8 mouse cellular contexts compared by ENCODE assay signal in the genomic region with DNA sequence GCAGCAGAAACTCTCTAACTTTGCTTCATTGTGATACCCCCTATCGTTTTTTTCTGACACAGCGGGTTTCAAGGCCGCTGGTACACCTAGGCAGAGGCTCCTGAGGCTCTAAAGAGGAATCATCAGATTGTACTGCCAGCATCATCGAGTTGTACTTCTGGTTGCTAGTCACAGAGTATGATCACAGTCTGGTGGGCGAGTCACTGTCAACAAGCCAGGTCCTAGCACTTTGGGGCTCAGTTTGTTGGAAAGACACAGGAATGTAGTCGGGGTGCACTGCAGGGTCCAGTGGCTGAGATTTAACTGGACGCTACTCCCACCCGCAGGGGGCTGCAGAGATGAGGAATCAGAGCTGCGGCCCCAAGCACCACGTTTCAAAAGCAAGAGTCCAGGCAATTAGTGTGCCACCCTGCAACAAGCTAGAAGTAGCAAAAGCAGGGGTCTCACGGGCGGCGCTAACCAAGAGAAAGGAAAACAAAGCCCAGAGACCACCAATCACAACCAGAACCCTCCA. TPM values are rescaled to one million over a fixed set of nuclear protein-coding genes. Genes with fewer than 3 reads are reported as not detected.
DNase-seq lines count a peak whose midpoint lies in the region; ATAC-seq and TF ChIP-seq lines count a peak whose summit lies in the region.

No protein-coding gene starts in this region.

- H3K9ac ChIP-seq in heart, embryonic 11.5 days (ENCODE audit: low read depth, low read length), result peak overlapping the region; percentile 70
- peak overlapping the region; percentile 77 for H3K9ac ChIP-seq in ES-E14 (ENCODE audit: insufficient read depth, low read depth, low read length, poor library complexity, severe bottlenecking)
- peak overlapping the region; percentile 57 for H3K9ac ChIP-seq in forebrain, embryonic 15.5 days (replicated peaks)
- H3K9ac ChIP-seq in limb, embryonic 12.5 days (replicated peaks), result peak overlapping the region; percentile 51
- peak overlapping the region; percentile 74 for H3K9ac ChIP-seq in stomach, embryonic 16.5 days (ENCODE audit: low read length)

- no peak overlapping the region for H3K27ac ChIP-seq in heart, embryonic 11.5 days (ENCODE audit: low read depth, low read length)
- H3K27ac ChIP-seq in ES-E14 (ENCODE audit: insufficient read depth, low read depth, low read length, poor library complexity, severe bottlenecking), result no peak overlapping the region; the same call in 1 of the 2 replicates
- peak overlapping the region; percentile 76; the same call in 1 of the 2 replicates for H3K27ac ChIP-seq in forebrain, embryonic 15.5 days (replicated peaks)
- peak overlapping the region; percentile 73; the same call in 1 of the 2 replicates for H3K27ac ChIP-seq in limb, embryonic 12.5 days
- no peak overlapping the region for H3K27ac ChIP-seq in stomach, embryonic 16.5 days (ENCODE audit: low read length)

- WGBS in heart, embryonic 11.5 days (ENCODE audit: insufficient replicate concordance), result 12% methylated on average over 13 of the region's 13 CpGs
- 17% methylated on average over 13 of the region's 13 CpGs for WGBS in forebrain, embryonic 15.5 days
- WGBS in limb, embryonic 12.5 days, result 17% methylated on average over 13 of the region's 13 CpGs
- WGBS in stomach, embryonic 16.5 days, result 12% methylated on average over 13 of the region's 13 CpGs

- peak overlapping the region; percentile 60 for H3K4me3 ChIP-seq in heart, embryonic 11.5 days (ENCODE audit: low read depth, low read length)
- H3K4me3 ChIP-seq in ES-E14 (ENCODE audit: insufficient read depth in 1 of 2, low read depth in 1 of 2, low read length in 2 of 2, poor library complexity in 1 of 2, severe bottlenecking in 1 of 2), result peak overlapping the region; percentile 86 to 92
- H3K4me3 ChIP-seq in forebrain, embryonic 15.5 days, result peak overlapping the region; percentile 56
- peak overlapping the region; percentile 49 for H3K4me3 ChIP-seq in limb, embryonic 12.5 days (replicated peaks)
- peak overlapping the region; percentile 63 for H3K4me3 ChIP-seq in stomach, embryonic 16.5 days (replicated peaks; ENCODE audit: low read length)

- H3K27me3 ChIP-seq in heart, embryonic 11.5 days (ENCODE audit: control insufficient read depth, insufficient read depth, low read length), result no peaks in the 10 kb centered on the region
- H3K27me3 ChIP-seq in forebrain, embryonic 15.5 days, result no peaks in the 10 kb centered on the region
- H3K27me3 ChIP-seq in limb, embryonic 12.5 days, result no peaks in the 10 kb centered on the region
- H3K27me3 ChIP-seq in stomach, embryonic 16.5 days (ENCODE audit: control insufficient read depth, insufficient read depth, low read length), result no peaks in the 10 kb centered on the region

- H3K36me3 ChIP-seq in heart, embryonic 11.5 days (ENCODE audit: control insufficient read depth, insufficient read depth, low read length), result no peaks in the 10 kb centered on the region
- H3K36me3 ChIP-seq in ES-E14 (ENCODE audit: control insufficient read depth, insufficient read depth, low read length, poor library complexity, severe bottlenecking), result no peaks in the 10 kb centered on the region
- H3K36me3 ChIP-seq in forebrain, embryonic 15.5 days, result no peaks in the 10 kb centered on the region
- H3K36me3 ChIP-seq in limb, embryonic 12.5 days, result no peaks in the 10 kb centered on the region
- no peaks in the 10 kb centered on the region for H3K36me3 ChIP-seq in stomach, embryonic 16.5 days (ENCODE audit: control insufficient read depth, insufficient read depth, low read length)

- peak overlapping the region; percentile 74 for H3K4me2 ChIP-seq in heart, embryonic 11.5 days
- peak overlapping the region; percentile 54 for H3K4me2 ChIP-seq in forebrain, embryonic 15.5 days (replicated peaks)
- H3K4me2 ChIP-seq in limb, embryonic 12.5 days, result peak overlapping the region; percentile 58
- H3K4me2 ChIP-seq in stomach, embryonic 16.5 days (ENCODE audit: low read depth, low read length), result peak overlapping the region; percentile 64

- no peak for DNase-seq in heart, postnatal 4 days
- DNase-seq in ES-E14 (ENCODE audit: low read depth, low spot score), result no peak
- DNase-seq in thymus, adult 18-20 months, result no peak
- DNase-seq in T-cell, adult 2 months (ENCODE audit: low spot score), result no peak

- in situ Hi-C loops in ES-E14 (cut with MboI; ENCODE audit: low sequenced_read_pairs in 2 of 2, unreplicated experiment in 2 of 2), result no loop called here

- H3K9me3 ChIP-seq in heart, embryonic 11.5 days (replicated peaks; ENCODE audit: control insufficient read depth, low read length), result no peaks in the 10 kb centered on the region
- H3K9me3 ChIP-seq in ES-E14 (ENCODE audit: control insufficient read depth, insufficient read depth, low read depth, low read length), result no peaks in the 10 kb centered on the region
- H3K9me3 ChIP-seq in forebrain, embryonic 15.5 days, result no peaks in the 10 kb centered on the region
- H3K9me3 ChIP-seq in limb, embryonic 12.5 days, result 0 out of 2 replicates have a peak, but pooled peaks cover 4% of the 10 kb centered on the region
- no peaks in the 10 kb centered on the region for H3K9me3 ChIP-seq in stomach, embryonic 16.5 days (replicated peaks; ENCODE audit: control insufficient read depth, low read length)

- H3K4me1 ChIP-seq in heart, embryonic 11.5 days (ENCODE audit: control insufficient read depth, insufficient read depth, low read length), result no peaks in the 10 kb centered on the region
- H3K4me1 ChIP-seq in ES-E14 (ENCODE audit: control insufficient read depth in 2 of 2, insufficient read depth in 2 of 2, low read length in 2 of 2, poor library complexity in 1 of 2), result peaks cover 0 to 2% of the 10 kb centered on the region in 2 experiments; a peak in 1 of 4 replicates
- H3K4me1 ChIP-seq in forebrain, embryonic 15.5 days, result 0 out of 2 replicates have a peak, but pooled peaks cover 6% of the 10 kb centered on the region
- H3K4me1 ChIP-seq in limb, embryonic 12.5 days (replicated peaks), result no peaks in the 10 kb centered on the region
- no peaks in the 10 kb centered on the region for H3K4me1 ChIP-seq in stomach, embryonic 16.5 days (ENCODE audit: control insufficient read depth, insufficient read depth, low read length)

- ATAC-seq in heart, embryonic 11.5 days (replicated peaks; ENCODE audit: insufficient number of reproducible peaks, low FRiP score, low TSS enrichment), result peak; percentile 7; the same call in 1 of the 2 replicates
- ATAC-seq in forebrain, embryonic 15.5 days (replicated peaks), result no peak
- ATAC-seq in limb, embryonic 12.5 days (ENCODE audit: insufficient number of reproducible peaks, insufficient read depth, low FRiP score, low TSS enrichment, low read depth), result no peak
- peak; percentile 34; the same call in 1 of the 2 replicates for ATAC-seq in stomach, embryonic 16.5 days (ENCODE audit: insufficient read depth, low FRiP score)

TF ChIP-seq in ES-E14, 5 proteins besides CTCF, POLR2A, EP300 and RAD21:
- TF ChIP-seq ZC3H11A (IDR thresholded peaks at IDR 0.05; ENCODE audit: borderline replicate concordance, low read depth, low read length), result no peak
- no peak for TF ChIP-seq HCFC1 (IDR thresholded peaks at IDR 0.05; ENCODE audit: borderline replicate concordance, insufficient read depth, low read length)
- TF ChIP-seq ZNF384 (IDR thresholded peaks at IDR 0.05; ENCODE audit: low read depth, low read length), result no peak
- no peak for TF ChIP-seq CHD2 (IDR thresholded peaks at IDR 0.05; ENCODE audit: low read depth, low read length)
- TF ChIP-seq MAFK (IDR thresholded peaks at IDR 0.05; ENCODE audit: insufficient read depth, low read depth, low read length), result no peak

RNA-seq across cellular contexts. Expression of a gene that starts 1.1 kb away (rescaled TPM):
- 24.4 and 37.4 TPM in 2 replicates for polyA plus RNA-seq in heart, embryonic 11.5 days (2014; fragmentation: Nextera tagmentation; extraction: Ambion mirVana)
- total RNA-seq in heart, postnatal 4 days (2021), result 10 to 100 TPM; 21.0 to 23.8 TPM
- total RNA-seq in ES-E14 (2012; rRNA removed), result 85.5 and 85.8 TPM in 2 replicates
- 21.7 and 24.0 TPM in 2 replicates for polyA plus RNA-seq in forebrain, embryonic 15.5 days (2015; fragmentation: Nextera tagmentation; extraction: Ambion mirVana)
- 23.3 and 28.2 TPM in 2 replicates for polyA plus RNA-seq in limb, embryonic 12.5 days (2016; fragmentation: Nextera tagmentation; extraction: Ambion mirVana)
- 53.3 and 67.0 TPM in 2 replicates for polyA plus RNA-seq in stomach, embryonic 16.5 days (2015; fragmentation: Nextera tagmentation; extraction: Ambion mirVana)

RNA-seq across cellular contexts. Expression of a gene that starts 14.1 kb away (rescaled TPM):
- polyA plus RNA-seq in heart, embryonic 11.5 days (2014; fragmentation: Nextera tagmentation; extraction: Ambion mirVana), result 5.2 and 5.9 TPM in 2 replicates
- 1 to 10 TPM; 2.0 to 2.7 TPM for total RNA-seq in heart, postnatal 4 days (2021)
- 59.0 and 96.5 TPM in 2 replicates for total RNA-seq in ES-E14 (2012; rRNA removed)
- 39.5 and 43.5 TPM in 2 replicates for polyA plus RNA-seq in forebrain, embryonic 15.5 days (2015; fragmentation: Nextera tagmentation; extraction: Ambion mirVana)
- 11.4 and 13.2 TPM in 2 replicates for polyA plus RNA-seq in limb, embryonic 12.5 days (2016; fragmentation: Nextera tagmentation; extraction: Ambion mirVana)
- 13.8 and 15.9 TPM in 2 replicates for polyA plus RNA-seq in stomach, embryonic 16.5 days (2015; fragmentation: Nextera tagmentation; extraction: Ambion mirVana)

RNA-seq across cellular contexts. Expression of a gene that starts 16.2 kb away (rescaled TPM):
- 10.4 and 12.1 TPM in 2 replicates for polyA plus RNA-seq in heart, embryonic 11.5 days (2014; fragmentation: Nextera tagmentation; extraction: Ambion mirVana)
- total RNA-seq in heart, postnatal 4 days (2021), result 1 to 10 TPM; 5.9 to 7.1 TPM
- 10.5 and 13.7 TPM in 2 replicates for total RNA-seq in ES-E14 (2012; rRNA removed)
- 24.9 and 25.3 TPM in 2 replicates for polyA plus RNA-seq in forebrain, embryonic 15.5 days (2015; fragmentation: Nextera tagmentation; extraction: Ambion mirVana)
- polyA plus RNA-seq in limb, embryonic 12.5 days (2016; fragmentation: Nextera tagmentation; extraction: Ambion mirVana), result 13.8 and 14.6 TPM in 2 replicates
- polyA plus RNA-seq in stomach, embryonic 16.5 days (2015; fragmentation: Nextera tagmentation; extraction: Ambion mirVana), result 10.9 and 11.6 TPM in 2 replicates

RNA-seq across cellular contexts. Expression of a gene that starts 46.5 kb away (rescaled TPM):
- polyA plus RNA-seq in heart, embryonic 11.5 days (2014; fragmentation: Nextera tagmentation; extraction: Ambion mirVana), result 320 and 341 TPM in 2 replicates
- 100 to 1,000 TPM; 471 to 553 TPM for total RNA-seq in heart, postnatal 4 days (2021)
- total RNA-seq in ES-E14 (2012; rRNA removed), result 312 and 423 TPM in 2 replicates
- 381 and 393 TPM in 2 replicates for polyA plus RNA-seq in forebrain, embryonic 15.5 days (2015; fragmentation: Nextera tagmentation; extraction: Ambion mirVana)
- 531 and 573 TPM in 2 replicates for polyA plus RNA-seq in limb, embryonic 12.5 days (2016; fragmentation: Nextera tagmentation; extraction: Ambion mirVana)
- polyA plus RNA-seq in stomach, embryonic 16.5 days (2015; fragmentation: Nextera tagmentation; extraction: Ambion mirVana), result 396 and 404 TPM in 2 replicates

RNA-seq across cellular contexts. Expression of a gene that starts 59.5 kb away (rescaled TPM):
- polyA plus RNA-seq in heart, embryonic 11.5 days (2014; fragmentation: Nextera tagmentation; extraction: Ambion mirVana), result 21.8 and 22.6 TPM in 2 replicates
- 10 to 100 TPM; 74.1 to 79.1 TPM for total RNA-seq in heart, postnatal 4 days (2021)
- total RNA-seq in ES-E14 (2012; rRNA removed), result 17.1 and 25.7 TPM in 2 replicates
- polyA plus RNA-seq in forebrain, embryonic 15.5 days (2015; fragmentation: Nextera tagmentation; extraction: Ambion mirVana), result 52.0 and 53.0 TPM in 2 replicates
- 20.5 and 20.9 TPM in 2 replicates for polyA plus RNA-seq in limb, embryonic 12.5 days (2016; fragmentation: Nextera tagmentation; extraction: Ambion mirVana)
- 31.5 and 35.5 TPM in 2 replicates for polyA plus RNA-seq in stomach, embryonic 16.5 days (2015; fragmentation: Nextera tagmentation; extraction: Ambion mirVana)

Comparison
In these comparisons a context has a peak if more than half of its experiments do, and no peak if none do; other contexts are left out.
1. ATAC-seq: peak in heart, embryonic 11.5 days (single experiment) and stomach, embryonic 16.5 days (single experiment); none in forebrain, embryonic 15.5 days (single experiment) and limb, embryonic 12.5 days (single experiment).
2. H3K27ac ChIP-seq: peak in forebrain, embryonic 15.5 days (single experiment) and limb, embryonic 12.5 days (single experiment); none in heart, embryonic 11.5 days (single experiment), ES-E14 (single experiment) and stomach, embryonic 16.5 days (single experiment).
3. Peak in every context shown above with its lines, with median percentiles within 50 percentile points of each other: H3K4me2 ChIP-seq, H3K4me3 ChIP-seq and H3K9ac ChIP-seq.